Mouse (Mus musculus) limb, embryonic 11.5 days (tissue): Measurements from ENCODE around the gene Slc25a18. TPM values are rescaled to one million over a fixed set of nuclear protein-coding genes. Genes with fewer than 3 reads are reported as not detected.

Experiments
- ATAC-seq: fragments of 200-750 bp; cut with Nextera tagmentation; 2 replicates; pipeline ENCODE4 v1.8.0; 2017; ENCODE audit warnings: low read depth; ENCODE audit not compliant: insufficient number of reproducible peaks, low FRiP score, low TSS enrichment
- DNase-seq: peaks from one replicate; pipeline ENCODE4 v3.0.0-alpha.2; 2015; ENCODE audit warnings: low spot score
- H3K27ac ChIP-seq: fragments of 300-500 bp; sonication (generic); replicated peaks from 2 replicates; pipeline ENCODE4 v1.5.1; 2014; ENCODE audit warnings: low read depth, mild to moderate bottlenecking, low read length
- H3K27me3 ChIP-seq: fragments of 300-500 bp; sonication (generic); 2 replicates; pipeline ENCODE4 v1.6.1; 2014; ENCODE audit warnings: mild to moderate bottlenecking, low read length, mixed read lengths; ENCODE audit not compliant: control insufficient read depth, insufficient read depth
- H3K36me3 ChIP-seq: fragments of 300-500 bp; sonication (generic); 2 replicates; pipeline ENCODE4 v1.6.1; 2014; ENCODE audit warnings: mild to moderate bottlenecking, low read length, moderate library complexity, mixed read lengths; ENCODE audit not compliant: control insufficient read depth, insufficient read depth
- H3K4me1 ChIP-seq: fragments of 300-500 bp; sonication (generic); 2 replicates; pipeline ENCODE4 v1.6.1; 2014; ENCODE audit warnings: low read length, mixed read lengths; ENCODE audit not compliant: control insufficient read depth, insufficient read depth
- H3K4me2 ChIP-seq: fragments of 300-500 bp; sonication (generic); 2 replicates; pipeline ENCODE4 v1.6.1; 2014; ENCODE audit warnings: low read depth, mild to moderate bottlenecking, moderate library complexity; ENCODE audit not compliant: severe bottlenecking
- H3K4me3 ChIP-seq: fragments of 300-500 bp; sonication (generic); 2 replicates; pipeline ENCODE4 v1.5.1; 2014; ENCODE audit warnings: low read depth, low read length
- H3K9ac ChIP-seq: fragments of 300-500 bp; sonication (generic); 2 replicates; pipeline ENCODE4 v1.6.1; 2014; ENCODE audit warnings: mild to moderate bottlenecking, low read length
- H3K9me3 ChIP-seq: fragments of 300-500 bp; sonication (generic); 2 replicates; pipeline ENCODE4 v1.6.1; 2016; ENCODE audit warnings: low read length; ENCODE audit not compliant: control insufficient read depth
- WGBS: fragments of 180-500 bp; shearing (Covaris S2); extraction: QIAGEN DNeasy Blood & Tissue Kit; methylation state at CpG from one replicate; pipeline ENCODE4 v1.1.7; 2014; 5-methylcytosine and 5-hydroxymethylcytosine counted together
- polyA plus RNA-seq: library from polyadenylated mRNA; unstranded; fragments of >200 nt; fragmentation: Nextera tagmentation; extraction: Ambion mirVana; gene quantifications from 2 replicates; pipeline ENCODE4 v1.2.1, GENCODE M21; 2014

The Slc25a18 gene
- polyA plus RNA-seq, 1 experiment from 2014 or later: 0.25 TPM

DNA sequence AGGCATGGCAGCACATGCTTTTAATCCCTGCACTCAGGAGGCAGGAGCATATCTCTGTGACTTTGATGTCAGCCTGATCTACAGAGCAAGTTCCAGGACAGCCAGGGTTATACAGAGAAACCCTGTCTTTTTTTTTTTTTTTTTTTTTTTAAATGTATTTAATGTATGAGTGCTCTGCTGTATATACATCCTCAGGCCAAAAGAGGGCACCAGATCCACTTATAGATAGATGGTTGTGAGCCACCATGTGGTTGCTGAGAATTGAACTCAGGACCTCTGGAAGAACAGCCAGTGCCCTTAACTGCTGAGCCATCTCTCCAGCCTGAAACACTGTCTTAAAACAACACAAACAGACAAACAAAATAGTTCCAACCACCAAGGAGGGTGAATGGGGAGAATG lies 15.5 kb downstream of the Slc25a18 start:
- Histone ChIP-seq H3K27me3 (no peaks in the 10 kb centered on the region), H3K4me2 (no peak overlapping the region), H3K27ac (no peak overlapping the region), H3K9ac (no peak overlapping the region), H3K4me3 (no peak overlapping the region), H3K36me3 (peaks cover 4% of the 10 kb centered on the region), H3K4me1 (no peaks in the 10 kb centered on the region), H3K9me3 (no peaks in the 10 kb centered on the region)
- DNase-seq (no peak), ATAC-seq (no peak)

GRCm38 (mm10) chr6:120790153-120790552 lies 16.8 kb downstream of the Slc25a18 start:
- H3K36me3 ChIP-seq: peaks cover 4% of the 10 kb centered on the region
- no peaks in the 10 kb centered on the region for H3K4me1 ChIP-seq
- DNase-seq (no peak), ATAC-seq (no peak)
- WGBS: 93% methylated on average over 10 of the region's 11 CpGs
- H3K27ac ChIP-seq: no peak overlapping the region
- H3K4me3 ChIP-seq: no peak overlapping the region
- H3K27me3 ChIP-seq: no peaks in the 10 kb centered on the region
- no peaks in the 10 kb centered on the region for H3K9me3 ChIP-seq
- H3K9ac ChIP-seq: no peak overlapping the region
- no peak overlapping the region for H3K4me2 ChIP-seq

- Histone ChIP-seq H3K4me2 (no peak overlapping the region), H3K27me3 (no peaks in the 10 kb centered on the region), H3K27ac (no peak overlapping the region), H3K4me1 (no peaks in the 10 kb centered on the region), H3K36me3 (peaks cover 4% of the 10 kb centered on the region), H3K4me3 (no peak overlapping the region), H3K9ac (no peak overlapping the region), H3K9me3 (no peaks in the 10 kb centered on the region)
- 41% methylated on average over 5 of the region's 5 CpGs for WGBS
- ATAC-seq: no peak
- DNase-seq: no peak
Observed at GRCm38 (mm10) chr6:120790717-120791116, 17.3 kb downstream of the Slc25a18 start.

- 86% methylated on average over 8 of the region's 8 CpGs for WGBS
Observed at GRCm38 (mm10) chr6:120792947-120793346, 19.6 kb downstream of the Slc25a18 start.

DNA sequence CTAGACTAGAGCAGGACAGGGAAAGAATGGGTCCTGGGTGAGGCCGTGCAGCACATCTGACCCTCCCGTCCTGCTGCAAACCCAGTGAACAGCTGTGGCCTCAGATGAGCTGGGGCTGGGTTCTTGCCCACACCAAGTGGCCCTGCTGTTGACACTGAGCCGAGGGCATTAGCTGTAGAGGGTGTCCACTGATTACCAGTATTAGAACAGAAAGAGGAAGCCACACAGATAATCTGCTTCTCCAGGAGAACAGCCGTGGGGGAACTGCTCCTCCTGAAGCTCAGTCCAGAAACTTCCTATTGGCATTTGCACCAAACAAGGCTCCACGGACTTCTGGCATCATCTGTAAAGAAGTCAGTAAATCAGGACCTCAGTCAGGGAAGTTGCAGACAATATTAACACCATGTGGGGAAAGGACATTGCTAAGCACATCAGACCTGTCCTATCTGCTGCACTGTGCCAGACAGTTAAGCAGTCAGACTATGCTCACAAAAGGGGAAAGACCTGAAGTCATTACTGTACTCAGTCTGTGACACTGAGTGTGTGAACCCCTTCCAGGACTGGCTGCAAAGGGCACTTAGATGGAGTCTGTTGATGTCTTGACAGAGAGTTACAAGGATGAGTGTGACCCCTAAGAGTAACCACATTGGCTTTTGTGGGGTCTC lies 22.2 kb downstream of the Slc25a18 start:
- no peak overlapping the region for H3K4me2 ChIP-seq
- H3K4me1 ChIP-seq: no peaks in the 10 kb centered on the region
- H3K4me3 ChIP-seq: no peak overlapping the region
- H3K27me3 ChIP-seq: no peaks in the 10 kb centered on the region
- no peak for ATAC-seq
- H3K9ac ChIP-seq: no peak overlapping the region
- 84% methylated on average over 5 of the region's 5 CpGs for WGBS
- H3K27ac ChIP-seq: no peak overlapping the region
- H3K36me3 ChIP-seq: peaks cover 18% of the 10 kb centered on the region
- H3K9me3 ChIP-seq: no peaks in the 10 kb centered on the region
- no peak for DNase-seq

More at GRCm38 (mm10) chr6:120792947-120793346, 19.6 kb downstream of the Slc25a18 start:
- ATAC-seq (no peak), DNase-seq (no peak)
- Histone ChIP-seq H3K4me1 (no peaks in the 10 kb centered on the region), H3K4me2 (no peak overlapping the region), H3K27ac (no peak overlapping the region), H3K27me3 (no peaks in the 10 kb centered on the region), H3K4me3 (no peak overlapping the region), H3K9ac (no peak overlapping the region), H3K36me3 (peaks cover 8% of the 10 kb centered on the region), H3K9me3 (no peaks in the 10 kb centered on the region)

GRCm38 (mm10) chr6:120796111-120796510 lies 22.7 kb downstream of the Slc25a18 start:
- WGBS: 87% methylated on average over 2 of the region's 2 CpGs
- H3K4me3 ChIP-seq: no peak overlapping the region
- H3K9ac ChIP-seq: no peak overlapping the region
- ATAC-seq: no peak
- H3K4me2 ChIP-seq: no peak overlapping the region
- no peak overlapping the region for H3K27ac ChIP-seq
- no peaks in the 10 kb centered on the region for H3K27me3 ChIP-seq
- H3K36me3 ChIP-seq: peaks cover 19% of the 10 kb centered on the region
- H3K4me1 ChIP-seq: no peaks in the 10 kb centered on the region
- no peak for DNase-seq
- H3K9me3 ChIP-seq: no peaks in the 10 kb centered on the region

DNA sequence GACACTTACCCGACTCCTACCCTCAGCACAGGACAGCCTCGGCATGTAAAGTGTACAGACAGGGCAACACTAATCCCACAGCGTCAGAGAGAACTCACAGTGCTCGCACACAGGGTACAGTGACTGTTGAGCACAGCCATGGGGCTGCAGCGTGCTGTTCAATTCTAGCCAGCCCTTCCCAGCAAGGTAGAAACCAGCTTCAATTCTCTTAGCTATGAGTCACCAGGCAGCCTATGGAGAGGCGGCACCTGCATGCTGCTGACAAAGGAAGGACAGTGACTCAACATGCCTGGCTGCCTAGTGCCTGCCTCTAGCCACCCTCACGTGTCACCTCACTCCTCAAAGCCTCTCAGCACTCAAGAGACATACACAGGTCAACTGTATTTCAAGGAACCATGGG lies 24.6 kb downstream of the Slc25a18 start:
- H3K4me2 ChIP-seq: no peak overlapping the region
- no peak for ATAC-seq
- no peak overlapping the region for H3K27ac ChIP-seq
- H3K4me3 ChIP-seq: no peak overlapping the region
- no peak for DNase-seq
- WGBS: 95% methylated on average over 7 of the region's 7 CpGs
- H3K27me3 ChIP-seq: no peaks in the 10 kb centered on the region
- H3K9me3 ChIP-seq: no peaks in the 10 kb centered on the region
- no peaks in the 10 kb centered on the region for H3K4me1 ChIP-seq
- no peak overlapping the region for H3K9ac ChIP-seq
- H3K36me3 ChIP-seq: peaks cover 23% of the 10 kb centered on the region; the same call in 1 of the 2 replicates

DNA sequence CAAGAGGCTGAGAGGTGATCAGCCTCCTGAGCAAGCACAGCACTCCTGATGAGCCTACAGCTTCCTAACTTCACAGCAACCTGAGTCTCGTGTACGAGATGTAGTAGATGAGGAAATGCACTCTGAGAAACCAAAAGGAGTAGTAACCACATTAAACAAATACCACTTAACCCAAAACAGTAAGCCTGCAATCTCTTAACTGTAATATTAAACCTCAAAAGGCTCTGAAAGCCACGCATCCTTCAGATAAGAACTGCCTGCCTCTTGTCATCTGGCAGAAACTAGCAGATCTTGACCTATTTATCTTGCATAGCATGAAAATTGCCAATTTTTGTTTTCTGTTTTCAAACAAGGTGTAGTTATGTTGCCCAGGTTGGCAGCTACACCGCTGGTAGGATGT lies 25.5 kb downstream of the Slc25a18 start:
- Histone ChIP-seq H3K4me2 (no peak overlapping the region), H3K9ac (no peak overlapping the region), H3K9me3 (no peaks in the 10 kb centered on the region), H3K4me3 (no peak overlapping the region), H3K36me3 (peaks cover 31% of the 10 kb centered on the region; the same call in 1 of the 2 replicates), H3K4me1 (no peaks in the 10 kb centered on the region), H3K27ac (no peak overlapping the region), H3K27me3 (no peaks in the 10 kb centered on the region)
- ATAC-seq: no peak
- 93% methylated on average over 4 of the region's 4 CpGs for WGBS
- no peak for DNase-seq

DNA sequence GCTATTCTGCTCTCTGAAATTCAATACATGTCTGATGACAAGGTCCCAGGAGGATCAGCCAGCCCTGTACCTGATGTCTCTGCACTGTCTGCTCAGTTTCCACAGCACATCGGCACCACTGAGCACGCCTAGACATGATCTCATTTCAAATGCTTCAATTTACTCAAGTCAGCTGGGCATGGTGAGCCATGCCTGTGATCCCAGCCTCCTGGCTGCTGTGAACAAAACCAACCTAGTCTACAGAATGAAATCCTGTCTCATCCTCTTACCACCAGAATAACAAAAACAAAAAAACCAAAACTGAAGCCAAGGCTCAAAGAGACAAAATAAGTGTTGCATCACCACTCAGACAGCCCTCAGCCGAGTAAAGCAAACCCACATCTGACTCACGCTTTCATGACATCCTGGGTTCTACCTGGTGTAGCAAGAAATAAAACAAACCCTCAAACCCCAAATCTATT lies 26.2 kb downstream of the Slc25a18 start:
- Histone ChIP-seq H3K27ac (no peak overlapping the region), H3K4me1 (no peaks in the 10 kb centered on the region), H3K4me2 (no peak overlapping the region), H3K27me3 (no peaks in the 10 kb centered on the region), H3K4me3 (no peak overlapping the region), H3K9ac (no peak overlapping the region), H3K36me3 (peaks cover 31% of the 10 kb centered on the region; the same call in 1 of the 2 replicates), H3K9me3 (no peaks in the 10 kb centered on the region)
- ATAC-seq (no peak), DNase-seq (no peak)
- WGBS: 94% methylated on average over 4 of the region's 4 CpGs
